Mouse (Mus musculus) B cell, adult 2 months (primary cell): ENCODE data around the gene Xlr4a.
"Not testable (repeated sequence)": the region's sequence is repeated elsewhere in the genome, so short reads cannot be mapped to it uniquely, and the experiment has no call there.

Experiments used
- DNase-seq, 2 experiments: peaks; one replicate each; pipeline ENCODE4 v3.0.0; 2022

Xlr4a gene

DNA sequence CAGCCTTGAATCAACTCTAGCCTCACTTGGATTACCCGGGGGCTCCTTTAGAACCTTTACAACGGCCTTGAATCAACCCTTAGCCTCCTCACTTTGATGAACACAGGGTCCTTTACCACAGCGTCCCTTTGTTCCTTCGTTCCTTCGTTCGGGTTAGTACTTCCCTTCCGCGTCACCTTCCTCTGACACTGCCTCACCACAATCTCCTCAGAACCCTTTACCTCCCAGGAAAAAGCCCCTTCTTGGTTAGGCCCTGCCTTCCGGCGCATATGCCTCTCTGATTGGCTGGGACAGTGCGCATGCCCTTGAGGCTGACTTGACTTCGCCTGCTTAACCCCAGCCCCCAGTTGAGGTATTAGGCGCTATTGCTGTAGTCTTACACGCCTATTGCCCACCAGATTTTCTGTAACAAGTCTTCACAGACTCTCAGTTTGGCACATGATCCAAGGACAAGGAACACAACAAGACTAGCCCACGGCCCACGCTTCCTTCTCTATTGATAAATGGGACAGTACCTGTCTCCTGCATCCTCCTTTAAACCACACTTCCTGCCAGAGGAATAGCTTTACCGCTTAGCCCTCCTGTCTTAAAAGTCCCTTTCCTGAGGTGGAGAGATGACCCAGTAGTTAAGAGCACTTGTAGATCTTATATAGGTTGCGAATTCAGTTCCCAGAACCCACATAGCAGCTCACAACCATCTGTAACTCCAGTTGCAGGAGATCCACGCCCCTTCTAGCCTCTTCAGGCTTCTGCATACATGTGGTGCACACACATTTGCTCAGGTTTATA lies at the start of gene Xlr4a:
TSS of gene Xlr4a (minus strand) at position 212 of the 789 bp plus-strand sequence.
- peak in 1 of 2 experiments; percentile 1 for DNase-seq

DNA sequence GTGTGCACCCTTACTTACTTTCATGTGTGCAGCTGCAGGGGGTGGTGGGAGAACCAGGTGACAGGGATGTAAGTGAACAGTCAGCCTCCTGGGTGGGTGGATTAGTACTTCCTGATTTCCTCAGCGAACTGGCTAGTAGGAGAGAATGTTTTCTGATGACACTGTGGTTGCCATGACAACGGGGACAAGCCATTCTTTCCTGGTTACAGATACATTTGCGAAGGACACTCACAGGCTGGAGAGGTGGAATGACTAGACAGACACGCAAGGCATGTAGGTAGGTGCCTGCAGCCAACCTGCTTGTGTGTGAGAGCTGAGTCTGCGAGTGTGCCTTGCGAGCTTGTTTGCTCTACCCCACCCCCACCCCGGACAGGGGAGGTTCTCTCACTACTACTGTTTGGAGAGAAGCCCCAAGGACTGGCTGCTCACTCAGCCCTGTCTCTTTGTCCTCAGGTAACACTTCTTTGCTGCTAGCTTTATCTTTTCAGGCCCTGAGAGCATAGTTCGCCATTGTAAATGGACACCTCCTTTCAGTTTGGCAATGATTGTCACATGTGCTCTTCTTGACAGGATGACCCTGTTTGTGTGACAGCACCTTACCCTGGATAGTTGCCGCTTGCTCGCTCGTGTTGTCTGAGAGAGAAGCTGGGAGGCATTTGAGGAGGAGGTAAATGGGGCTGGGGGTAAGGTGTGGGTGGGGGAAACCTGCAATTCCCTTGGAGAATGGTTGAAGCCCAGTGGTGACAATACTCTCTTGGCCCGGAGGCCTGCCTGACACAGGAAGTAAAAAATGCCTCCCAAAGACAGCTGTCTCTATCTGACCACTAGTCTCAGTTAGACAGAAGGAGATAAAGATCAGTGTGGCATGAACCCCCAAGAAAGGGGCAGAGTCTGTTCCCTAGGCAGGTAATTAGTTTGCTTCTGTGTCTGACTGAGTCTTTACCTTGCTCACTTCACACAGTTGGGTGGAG lies 40.9 kb upstream of the Xlr4a start:
- DNase-seq: not testable (repeated sequence)

DNA sequence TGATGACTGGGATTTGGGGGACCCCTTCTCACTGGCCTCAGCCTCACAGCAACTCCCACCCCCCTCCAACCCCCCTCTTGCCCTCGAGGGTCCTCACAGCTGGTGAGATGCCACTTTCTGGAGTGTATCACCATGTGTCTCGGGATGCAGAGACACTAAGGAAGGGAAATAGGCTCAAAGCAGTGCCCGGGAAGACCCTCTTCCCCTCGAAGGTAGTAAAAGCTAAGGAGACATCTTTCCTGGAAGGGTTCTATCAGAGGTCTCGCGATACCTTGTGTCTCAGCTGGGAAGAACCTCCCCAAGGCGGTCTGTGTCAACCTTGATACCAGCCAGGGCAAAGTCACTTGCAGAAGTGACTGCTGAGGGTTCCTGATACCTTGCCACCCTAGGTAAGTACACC lies 34.5 kb upstream of the Xlr4a start, which contains the start of gene Gm14685:
TSS of gene Gm14685 (plus strand) at position 301 of the 400 bp plus-strand sequence.
- not testable (repeated sequence) for DNase-seq

DNA sequence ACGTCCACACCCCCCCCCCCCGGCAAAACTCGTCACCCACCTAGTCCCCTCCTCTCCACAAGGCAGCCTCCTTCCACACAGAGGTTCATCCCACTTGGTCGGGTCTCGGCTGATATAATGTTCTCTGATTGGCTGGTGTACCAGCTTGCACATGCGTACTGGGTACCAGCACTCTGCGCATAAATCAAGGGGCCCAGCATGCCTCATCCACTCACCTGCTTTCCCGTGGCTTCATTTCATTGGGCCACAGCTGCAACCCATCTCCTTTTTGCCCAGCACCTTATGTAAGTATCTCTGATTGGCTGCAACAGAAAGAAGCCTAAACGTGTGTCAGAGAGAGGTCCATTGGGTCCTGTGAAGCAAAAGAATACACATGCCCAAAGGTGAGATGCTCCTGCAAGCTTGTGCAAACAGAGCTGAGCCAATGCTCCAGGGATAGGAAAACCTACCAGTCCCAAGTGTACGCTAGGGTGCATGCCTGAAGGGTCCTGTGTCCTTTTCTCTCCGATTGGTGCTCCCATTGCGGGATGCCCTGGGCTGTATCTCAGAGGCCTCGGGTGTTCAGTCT lies 14.7 kb upstream of the Xlr4a start, which contains the start of gene Xlr3a:
TSS of gene Xlr3a (minus strand) at position 155 of the 568 bp plus-strand sequence.
- DNase-seq: not testable (repeated sequence)

DNA sequence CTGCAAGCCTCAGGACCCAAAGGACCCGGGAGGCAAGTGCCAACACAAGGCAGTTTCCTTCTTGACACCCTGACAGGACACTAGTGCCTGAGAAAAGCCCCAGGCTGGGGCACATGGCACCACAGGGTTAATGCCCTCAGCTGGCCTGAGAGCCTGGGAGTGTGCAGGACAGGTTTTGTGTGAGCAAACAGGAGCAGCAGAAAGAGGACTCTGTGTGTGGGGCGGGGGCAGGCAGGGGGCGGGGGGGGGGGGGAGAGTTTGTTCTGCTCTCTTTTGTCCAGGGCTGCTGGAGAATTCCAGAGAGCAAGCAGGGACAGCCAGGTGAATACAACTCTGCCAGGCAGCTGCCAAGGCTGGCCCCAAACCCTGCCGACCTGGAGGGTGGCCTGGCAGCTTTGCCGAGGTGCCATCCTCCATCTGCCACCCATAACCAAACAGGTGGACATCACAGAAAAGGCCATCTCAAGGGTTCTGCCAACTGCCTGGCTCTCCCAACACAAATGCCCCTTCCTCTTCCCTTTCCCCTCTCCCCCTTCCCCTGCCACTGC lies 15.4 kb downstream of the Xlr4a start:
- DNase-seq: not testable (repeated sequence)

DNA sequence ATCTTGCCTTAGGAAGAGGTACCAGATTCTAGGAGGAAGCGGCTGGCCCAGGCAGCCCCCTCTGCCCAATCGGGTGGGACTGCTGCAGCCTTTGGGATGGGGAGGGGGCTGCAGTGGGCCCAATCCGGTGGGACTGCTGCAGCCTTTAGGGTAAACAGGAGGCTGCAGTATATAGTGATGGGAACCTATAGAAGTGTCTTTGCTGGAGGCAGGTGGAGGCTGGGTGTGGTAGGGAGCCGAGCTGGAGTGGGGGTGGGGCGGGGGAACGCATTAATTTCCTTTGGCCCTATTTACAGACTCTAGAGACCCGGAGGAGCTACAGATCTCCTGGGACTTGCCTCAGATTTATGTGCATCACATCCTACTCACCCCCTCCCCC lies 17.9 kb downstream of the Xlr4a start, which contains the start of gene Pnma3:
TSS of gene Pnma3 (plus strand) at position 373 of the 379 bp plus-strand sequence.
- no peak for DNase-seq

DNA sequence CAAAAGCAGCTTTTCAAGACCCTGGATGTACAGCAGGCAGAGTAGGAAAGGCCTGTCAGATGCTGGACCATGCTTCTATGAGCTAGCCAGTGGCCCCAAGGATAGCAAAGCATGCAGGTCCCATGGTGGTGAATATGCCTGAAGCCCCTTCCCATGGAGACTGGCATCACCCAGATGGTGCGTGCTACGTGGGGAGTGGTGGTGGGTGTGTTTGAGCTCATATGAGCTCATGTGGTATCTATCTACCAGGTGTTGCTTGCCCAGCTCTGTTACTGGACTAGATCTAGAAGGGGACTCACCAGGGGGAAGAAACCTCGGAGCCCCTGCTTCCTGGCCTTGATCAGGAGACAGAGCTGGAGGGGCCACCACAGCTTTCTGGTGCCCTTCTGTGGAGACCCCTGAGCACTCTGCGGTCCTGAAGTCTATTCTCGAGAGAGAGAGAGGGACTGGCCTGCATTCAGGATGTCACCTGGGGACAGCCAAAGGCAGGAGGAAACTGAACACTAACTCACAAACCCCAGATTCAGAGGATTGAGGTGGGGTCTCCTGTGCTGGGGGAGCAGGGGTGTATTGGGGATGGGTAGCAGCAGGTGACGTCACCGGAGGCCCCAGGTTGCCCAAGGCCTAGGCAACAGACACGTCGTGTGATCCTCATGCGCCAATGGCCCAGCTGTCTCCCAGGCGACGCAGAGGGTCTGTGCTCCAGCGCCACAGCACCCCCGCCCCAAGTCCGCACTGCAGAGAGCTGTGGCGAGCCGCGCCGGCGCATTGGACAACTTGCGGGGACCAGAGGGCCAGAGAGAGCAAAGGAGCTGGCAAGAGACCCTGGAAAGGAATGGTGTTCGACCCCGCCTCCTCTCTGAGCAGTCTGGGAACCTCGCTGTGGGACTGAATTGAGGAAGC lies 18.5 kb downstream of the Xlr4a start:
- DNase-seq: no peak

DNA sequence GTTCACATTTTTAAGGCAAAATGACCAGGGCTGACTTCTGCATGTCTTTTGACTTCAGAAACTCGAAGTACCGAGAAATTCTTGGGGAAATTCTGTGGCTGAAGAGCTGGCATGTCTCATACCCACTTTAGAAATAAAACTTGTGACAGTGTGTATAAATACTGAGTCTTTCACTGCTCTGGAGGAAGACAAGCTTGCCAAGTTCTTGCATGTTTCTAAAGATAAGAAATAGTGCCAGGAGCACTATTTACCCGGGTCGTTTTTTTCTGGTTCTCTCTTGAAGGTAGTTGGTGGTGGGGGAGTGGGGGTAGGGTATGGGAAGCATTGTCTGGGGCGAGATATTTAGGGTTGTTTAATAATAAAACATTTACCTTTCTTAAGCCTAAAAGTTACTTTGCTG lies 20.0 kb downstream of the Xlr4a start:
- DNase-seq: no peak

DNA sequence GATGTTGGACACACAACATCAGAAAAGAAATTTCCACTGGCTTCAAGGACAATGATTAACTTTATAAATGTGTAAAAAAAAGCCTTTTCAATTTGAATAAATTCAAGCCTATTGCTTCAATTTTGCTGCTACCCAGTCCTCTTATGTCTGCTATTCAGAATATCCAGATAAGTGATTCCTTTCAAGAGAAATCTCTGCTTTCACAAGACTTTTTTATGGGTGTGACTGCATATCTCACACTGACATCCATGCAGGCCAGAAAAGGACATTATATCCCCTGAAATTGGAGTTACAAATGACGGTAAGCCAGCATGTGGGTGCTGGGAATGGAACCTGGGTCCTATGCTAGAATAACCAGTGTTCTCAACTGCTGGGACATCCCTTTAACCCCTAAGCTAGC lies 20.8 kb downstream of the Xlr4a start:
- DNase-seq: no peak

DNA sequence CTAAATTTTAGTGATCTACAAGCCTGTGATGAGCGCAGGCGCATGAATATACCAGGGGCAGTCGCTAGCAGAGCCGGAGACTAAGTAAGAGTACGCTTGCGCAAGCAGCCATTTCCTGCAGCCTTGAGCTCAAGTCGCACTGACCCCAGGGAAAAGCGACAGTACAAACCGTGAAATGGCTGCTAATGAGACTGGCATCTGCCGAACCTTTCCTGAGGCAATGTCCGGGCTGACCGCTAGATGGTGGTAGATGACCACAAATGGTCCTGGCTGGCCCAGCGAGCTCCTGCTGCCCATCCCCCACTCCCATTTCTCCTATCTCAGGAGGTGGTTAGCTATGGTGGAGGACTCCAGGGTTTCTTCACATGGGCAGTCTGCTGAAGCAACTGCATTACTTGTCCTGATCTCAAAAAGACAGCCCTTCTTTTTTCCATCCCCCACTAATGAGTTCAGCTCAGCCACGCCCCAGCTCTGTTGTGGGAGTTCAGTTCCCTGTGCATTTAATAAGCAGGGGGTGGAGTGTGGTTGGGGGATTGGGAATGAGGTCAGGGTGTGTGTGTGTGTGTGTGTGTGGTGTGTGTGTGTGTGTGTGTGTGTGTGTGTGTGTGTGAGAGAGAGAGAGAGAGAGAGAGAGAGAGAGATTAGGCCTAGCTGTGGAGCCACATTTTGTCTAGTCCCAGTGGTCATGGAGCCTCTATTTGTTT lies 28.3 kb downstream of the Xlr4a start:
- peak; percentile 92 for DNase-seq

DNA sequence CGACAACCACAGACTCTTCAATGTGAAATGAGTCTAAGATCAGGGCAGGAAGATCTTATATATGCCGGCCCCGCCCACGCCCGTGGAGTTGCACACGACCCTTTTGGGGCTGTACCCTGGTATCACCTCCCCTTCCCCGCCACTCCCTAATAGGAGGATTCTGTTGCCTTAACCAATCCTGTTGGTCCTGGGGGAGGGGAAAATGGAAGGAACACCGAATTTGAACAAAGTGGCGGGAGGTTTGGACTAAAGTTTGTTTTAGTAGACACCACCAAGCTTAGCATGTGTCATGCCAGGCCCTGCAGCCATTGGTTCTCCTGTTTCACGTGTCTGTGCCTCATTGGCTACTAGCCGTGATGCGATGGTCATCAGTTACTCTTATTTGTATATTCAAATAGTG lies 42.6 kb downstream of the Xlr4a start:
- no peak for DNase-seq

DNA sequence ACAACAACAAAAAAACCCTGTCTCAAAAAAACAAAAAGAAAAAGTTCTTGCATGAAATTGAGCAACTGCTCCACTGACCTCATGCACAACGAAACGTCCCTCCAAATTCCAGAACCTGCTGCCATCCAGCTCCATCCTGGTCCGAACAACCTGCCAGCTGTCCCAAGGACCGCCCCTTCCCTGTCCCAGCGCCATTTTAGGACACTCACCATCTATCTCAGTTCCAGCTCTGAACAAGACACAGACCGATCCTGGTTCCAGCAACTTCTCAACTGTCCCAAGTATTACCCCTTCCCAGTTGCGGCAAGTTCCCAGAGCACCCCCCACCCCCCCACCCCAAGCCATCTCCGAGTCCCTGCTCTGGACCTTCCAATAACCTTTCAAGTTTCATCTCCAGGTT lies 43.4 kb downstream of the Xlr4a start:
- no peak for DNase-seq

DNA sequence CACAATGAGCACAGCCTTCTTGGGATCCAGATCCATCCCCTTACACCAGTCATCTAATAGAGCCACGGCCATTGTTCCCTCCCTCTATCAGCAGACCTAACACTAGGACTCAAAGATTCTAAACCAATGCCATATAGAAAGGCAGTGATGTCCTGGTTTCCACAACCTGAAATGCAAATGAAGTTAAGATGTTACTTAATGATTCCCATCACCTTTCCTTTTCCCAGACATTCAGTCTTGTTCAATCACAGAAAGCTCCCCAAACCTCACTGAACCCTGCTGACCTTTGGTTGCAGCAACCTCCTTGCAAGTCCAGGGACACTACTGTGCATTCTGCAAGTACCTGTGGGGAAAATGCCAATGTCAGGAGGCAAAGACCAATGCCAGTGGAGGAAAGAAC lies 45.3 kb downstream of the Xlr4a start, which contains the start of gene Pnma5:
TSS of gene Pnma5 (minus strand) at position 101 of the 400 bp plus-strand sequence.
- no peak for DNase-seq
